Mouse (Mus musculus): ENCODE data around the gene Cntd1. TPM values are rescaled to one million over a fixed set of nuclear protein-coding genes. Genes with fewer than 3 reads are reported as not detected.
A peak's percentile ranks its signal among the peaks of the same experiment; 100 is the strongest.

Gene Cntd1
- polyA plus RNA-seq, 2 experiments = 0.61 to 1.6 TPM

DNA sequence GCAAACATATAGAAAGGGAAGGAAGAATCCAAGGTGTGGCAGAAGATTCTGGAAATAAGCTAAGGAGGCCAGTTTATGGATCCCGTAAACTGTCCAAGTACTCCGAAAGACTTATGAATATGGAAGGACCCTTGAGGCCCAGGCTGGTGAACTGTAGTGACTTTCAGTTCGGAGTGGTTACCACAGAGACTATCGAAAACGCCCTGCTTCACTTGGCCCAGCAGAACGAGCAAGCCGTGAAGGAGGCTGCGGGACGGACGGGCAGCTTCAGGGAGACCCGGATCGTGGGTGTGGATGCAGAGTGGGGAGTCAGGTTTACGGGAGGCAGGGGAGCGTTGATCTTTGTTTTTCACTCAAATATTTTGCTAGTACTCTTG lies 369 bp downstream of the Cntd1 start:
- Histone ChIP-seq H3K9me3 (ENCODE audit: control insufficient read depth, low read length) (no peaks in the 10 kb centered on the region), H3K9ac (ENCODE audit: low read depth, low read length, severe bottlenecking) (no peak overlapping the region), H3K36me3 (ENCODE audit: control insufficient read depth, insufficient read depth, low read length) (0 out of 2 replicates have a peak, but pooled peaks cover 5% of the 10 kb centered on the region), H3K27me3 (ENCODE audit: control insufficient read depth, insufficient read depth, low read length) (no peaks in the 10 kb centered on the region), H3K4me3 (replicated peaks; ENCODE audit: low read length) (peak overlapping the region; percentile 67), H3K4me1 (ENCODE audit: control insufficient read depth, insufficient read depth, low read length) (peaks cover 18% of the 10 kb centered on the region), H3K4me2 (replicated peaks; ENCODE audit: low read depth, low read length, severe bottlenecking) (peak overlapping the region; percentile 60), H3K27ac (replicated peaks; ENCODE audit: low read depth, low read length) (no peak overlapping the region)
- ATAC-seq (ENCODE audit: low FRiP score, low read depth) (no peak), DNase-seq (ENCODE audit: low spot score) (no peak)
- no peak for TF ChIP-seq POLR2A (IDR thresholded peaks at IDR 0.05; ENCODE audit: borderline replicate concordance, extremely low read depth, insufficient read depth, insufficient read length)
- 66% methylated on average over 14 of the region's 14 CpGs for WGBS

GRCm38 (mm10) chr11:101280837-101281236 lies 2.0 kb downstream of the Cntd1 start:
- WGBS = 44% methylated on average over 7 of the region's 7 CpGs
- Histone ChIP-seq H3K36me3 (ENCODE audit: control insufficient read depth, insufficient read depth, low read length) (0 out of 2 replicates have a peak, but pooled peaks cover 5% of the 10 kb centered on the region), H3K27me3 (ENCODE audit: control insufficient read depth, insufficient read depth, low read length) (no peaks in the 10 kb centered on the region), H3K4me1 (ENCODE audit: control insufficient read depth, insufficient read depth, low read length) (peaks cover 18% of the 10 kb centered on the region), H3K9ac (ENCODE audit: low read depth, low read length, severe bottlenecking) (no peak overlapping the region), H3K4me2 (replicated peaks; ENCODE audit: low read depth, low read length, severe bottlenecking) (no peak overlapping the region), H3K27ac (replicated peaks; ENCODE audit: low read depth, low read length) (no peak overlapping the region), H3K4me3 (replicated peaks; ENCODE audit: low read length) (no peak overlapping the region), H3K9me3 (ENCODE audit: control insufficient read depth, low read length) (no peaks in the 10 kb centered on the region)
- DNase-seq (ENCODE audit: low spot score) = no peak
- no peak for TF ChIP-seq POLR2A (IDR thresholded peaks at IDR 0.05; ENCODE audit: borderline replicate concordance, extremely low read depth, insufficient read depth, insufficient read length)
- no peak for ATAC-seq (ENCODE audit: low FRiP score, low read depth)

GRCm38 (mm10) chr11:101282896-101283295 lies 4.1 kb downstream of the Cntd1 start:
- no peak for DNase-seq (ENCODE audit: low spot score)
- WGBS = 32% methylated on average over 5 of the region's 5 CpGs
- ATAC-seq (ENCODE audit: low FRiP score, low read depth) = no peak
- Histone ChIP-seq H3K36me3 (ENCODE audit: control insufficient read depth, insufficient read depth, low read length) (peaks cover 7% of the 10 kb centered on the region), H3K9ac (ENCODE audit: low read depth, low read length, severe bottlenecking) (no peak overlapping the region), H3K4me3 (replicated peaks; ENCODE audit: low read length) (no peak overlapping the region), H3K4me1 (ENCODE audit: control insufficient read depth, insufficient read depth, low read length) (peaks cover 8% of the 10 kb centered on the region), H3K9me3 (ENCODE audit: control insufficient read depth, low read length) (no peaks in the 10 kb centered on the region), H3K27me3 (ENCODE audit: control insufficient read depth, insufficient read depth, low read length) (no peaks in the 10 kb centered on the region), H3K27ac (replicated peaks; ENCODE audit: low read depth, low read length) (no peak overlapping the region), H3K4me2 (replicated peaks; ENCODE audit: low read depth, low read length, severe bottlenecking) (no peak overlapping the region)
- no peak for TF ChIP-seq POLR2A (IDR thresholded peaks at IDR 0.05; ENCODE audit: borderline replicate concordance, extremely low read depth, insufficient read depth, insufficient read length)

DNA sequence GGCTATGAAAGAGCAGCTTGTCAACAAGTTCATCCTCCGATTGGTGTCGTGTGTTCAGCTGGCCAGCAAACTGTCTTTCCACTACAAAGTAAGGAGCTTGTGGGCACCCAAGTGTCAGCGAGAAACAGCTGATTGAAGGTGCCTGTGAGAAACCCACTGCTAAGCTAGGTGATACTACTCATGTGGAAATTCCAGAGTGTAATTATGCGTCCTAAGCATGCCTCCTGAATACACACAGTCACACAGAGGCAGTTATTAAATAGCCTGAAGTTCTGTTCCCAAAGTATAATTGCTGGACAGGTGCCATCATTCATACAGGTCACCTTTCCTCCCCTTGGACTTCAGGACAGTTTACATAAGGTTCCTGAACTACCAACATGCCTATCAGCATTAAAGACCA lies 5.0 kb downstream of the Cntd1 start:
- WGBS = 70% methylated on average over 4 of the region's 4 CpGs
- DNase-seq (ENCODE audit: low spot score) (no peak), ATAC-seq (ENCODE audit: low FRiP score, low read depth) (no peak)
- no peak overlapping the region for H3K27ac ChIP-seq (replicated peaks; ENCODE audit: low read depth, low read length)
- no peak overlapping the region for H3K4me3 ChIP-seq (replicated peaks; ENCODE audit: low read length)
- H3K27me3 ChIP-seq (ENCODE audit: control insufficient read depth, insufficient read depth, low read length) = no peaks in the 10 kb centered on the region
- no peak overlapping the region for H3K9ac ChIP-seq (ENCODE audit: low read depth, low read length, severe bottlenecking)
- H3K9me3 ChIP-seq (ENCODE audit: control insufficient read depth, low read length) = no peaks in the 10 kb centered on the region
- no peak overlapping the region for H3K4me2 ChIP-seq (replicated peaks; ENCODE audit: low read depth, low read length, severe bottlenecking)
- no peak for TF ChIP-seq POLR2A (IDR thresholded peaks at IDR 0.05; ENCODE audit: borderline replicate concordance, extremely low read depth, insufficient read depth, insufficient read length)
- H3K4me1 ChIP-seq (ENCODE audit: control insufficient read depth, insufficient read depth, low read length) = peaks cover 4% of the 10 kb centered on the region
- peaks cover 15% of the 10 kb centered on the region for H3K36me3 ChIP-seq (ENCODE audit: control insufficient read depth, insufficient read depth, low read length)

GRCm38 (mm10) chr11:101287306-101287705 lies 8.5 kb downstream of the Cntd1 start:
- H3K9ac ChIP-seq (ENCODE audit: low read depth, low read length, severe bottlenecking) = no peak overlapping the region
- WGBS = 90% methylated on average over 9 of the region's 9 CpGs
- H3K27ac ChIP-seq (replicated peaks; ENCODE audit: low read depth, low read length) = no peak overlapping the region
- no peak overlapping the region for H3K4me3 ChIP-seq (replicated peaks; ENCODE audit: low read length)
- ATAC-seq (ENCODE audit: low FRiP score, low read depth) (no peak), DNase-seq (ENCODE audit: low spot score) (no peak)
- H3K9me3 ChIP-seq (ENCODE audit: control insufficient read depth, low read length) = no peaks in the 10 kb centered on the region
- H3K4me1 ChIP-seq (ENCODE audit: control insufficient read depth, insufficient read depth, low read length) = no peaks in the 10 kb centered on the region
- H3K36me3 ChIP-seq (ENCODE audit: control insufficient read depth, insufficient read depth, low read length) = peaks cover 45% of the 10 kb centered on the region
- no peak for TF ChIP-seq POLR2A (IDR thresholded peaks at IDR 0.05; ENCODE audit: borderline replicate concordance, extremely low read depth, insufficient read depth, insufficient read length)
- no peak overlapping the region for H3K4me2 ChIP-seq (replicated peaks; ENCODE audit: low read depth, low read length, severe bottlenecking)
- no peaks in the 10 kb centered on the region for H3K27me3 ChIP-seq (ENCODE audit: control insufficient read depth, insufficient read depth, low read length)

- DNase-seq (ENCODE audit: low spot score) (no peak), ATAC-seq (ENCODE audit: low FRiP score, low read depth) (no peak)
- Histone ChIP-seq H3K4me1 (ENCODE audit: control insufficient read depth, insufficient read depth, low read length) (no peaks in the 10 kb centered on the region), H3K9ac (ENCODE audit: low read depth, low read length, severe bottlenecking) (no peak overlapping the region), H3K27ac (replicated peaks; ENCODE audit: low read depth, low read length) (no peak overlapping the region), H3K4me3 (replicated peaks; ENCODE audit: low read length) (no peak overlapping the region), H3K27me3 (ENCODE audit: control insufficient read depth, insufficient read depth, low read length) (no peaks in the 10 kb centered on the region), H3K36me3 (ENCODE audit: control insufficient read depth, insufficient read depth, low read length) (peaks cover 75% of the 10 kb centered on the region), H3K9me3 (ENCODE audit: control insufficient read depth, low read length) (no peaks in the 10 kb centered on the region), H3K4me2 (replicated peaks; ENCODE audit: low read depth, low read length, severe bottlenecking) (no peak overlapping the region)
- WGBS = 94% methylated on average over 8 of the region's 8 CpGs
- TF ChIP-seq POLR2A (IDR thresholded peaks at IDR 0.05; ENCODE audit: borderline replicate concordance, extremely low read depth, insufficient read depth, insufficient read length) = no peak
Observed at GRCm38 (mm10) chr11:101291231-101291630, 12.4 kb downstream of the Cntd1 start.

Data from limb, embryonic 14.5 days (tissue).